Mouse (Mus musculus): ENCODE data around the gene Emc10. TPM values are rescaled to one million over a fixed set of nuclear protein-coding genes. Genes with fewer than 3 reads are reported as not detected.

Emc10 gene
- total and polyA plus RNA-seq, 2 experiments from 2014 or later = 150 to 273 TPM

DNA sequence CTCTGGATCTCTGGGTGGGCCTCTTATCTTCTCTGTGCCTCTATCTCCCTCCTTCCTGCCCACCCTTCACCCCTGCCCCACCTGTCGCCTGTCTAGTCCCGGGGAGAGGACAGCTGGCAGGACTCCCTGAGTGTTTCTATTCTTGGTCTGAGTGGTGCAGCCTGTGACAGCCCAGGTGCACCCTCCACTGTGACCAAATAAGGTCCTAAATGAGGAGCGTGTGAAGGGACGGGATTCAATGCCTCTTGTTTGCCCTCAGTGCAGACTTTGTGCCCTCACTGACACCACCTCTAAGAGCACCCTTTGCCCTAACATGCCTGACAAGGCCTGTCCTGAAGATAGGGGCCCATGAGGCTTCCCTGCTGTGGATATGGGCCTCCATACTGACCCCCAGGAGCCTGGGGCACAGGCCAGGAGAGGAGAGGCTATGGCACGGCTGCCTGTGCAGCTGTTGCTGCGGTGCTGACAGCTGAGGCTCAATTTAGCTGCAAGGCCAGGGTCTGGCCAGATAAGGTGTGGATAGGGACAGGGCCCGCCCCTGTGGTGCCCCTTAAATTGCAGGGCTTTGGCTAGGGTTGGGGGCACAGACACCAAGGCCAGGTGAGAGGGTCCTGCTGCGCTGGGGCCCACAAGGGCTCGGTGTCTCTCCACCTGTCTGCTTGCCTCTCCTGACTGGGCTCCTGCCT, 23.2 kb downstream of the Emc10 start:
- no peak for DNase-seq (ENCODE audit: low spot score)
- H3K27ac ChIP-seq (ENCODE audit: low read depth, low read length) = no peak overlapping the region
- H3K4me2 ChIP-seq (ENCODE audit: low read depth, low read length, poor library complexity, severe bottlenecking) = no peak overlapping the region
- ATAC-seq (ENCODE audit: low FRiP score) = no peak
- no peak overlapping the region for H3K9ac ChIP-seq (replicated peaks; ENCODE audit: low read length, poor library complexity, severe bottlenecking)
- H3K27me3 ChIP-seq (ENCODE audit: insufficient read depth, low read length) = 0 out of 2 replicates have a peak, but pooled peaks cover 6% of the 10 kb centered on the region
- no peak for TF ChIP-seq CTCF (IDR thresholded peaks at IDR 0.05)
- no peak overlapping the region for H3K4me3 ChIP-seq (ENCODE audit: low read depth, low read length)
- H3K9me3 ChIP-seq (ENCODE audit: low read length) = no peaks in the 10 kb centered on the region
- peaks cover 16% of the 10 kb centered on the region for H3K4me1 ChIP-seq (ENCODE audit: insufficient read depth, low read length)
- no peaks in the 10 kb centered on the region for H3K36me3 ChIP-seq (ENCODE audit: insufficient read depth, low read length)
- 57% methylated on average over 9 of the region's 9 CpGs for WGBS

GRCm38 (mm10) chr7:44472558-44472885, 23.8 kb downstream of the Emc10 start:
- H3K9ac ChIP-seq (replicated peaks; ENCODE audit: low read length, poor library complexity, severe bottlenecking) = no peak overlapping the region
- DNase-seq (ENCODE audit: low spot score) = no peak
- 9% methylated on average over 1 of the region's 1 CpGs for WGBS

GRCm38 (mm10) chr7:44471880-44472557, 24.3 kb downstream of the Emc10 start:
- 0 out of 2 replicates have a peak, but pooled peaks cover under 1% of the 10 kb centered on the region for H3K27me3 ChIP-seq (ENCODE audit: insufficient read depth, low read length)
- no peak overlapping the region for H3K9ac ChIP-seq (replicated peaks; ENCODE audit: low read length, poor library complexity, severe bottlenecking)
- no peak overlapping the region for H3K4me2 ChIP-seq (ENCODE audit: low read depth, low read length, poor library complexity, severe bottlenecking)
- WGBS = 39% methylated on average over 6 of the region's 6 CpGs
- H3K9me3 ChIP-seq (ENCODE audit: low read length) = no peaks in the 10 kb centered on the region
- no peak for DNase-seq (ENCODE audit: low spot score)
- H3K36me3 ChIP-seq (ENCODE audit: insufficient read depth, low read length) = no peaks in the 10 kb centered on the region
- no peak overlapping the region for H3K27ac ChIP-seq (ENCODE audit: low read depth, low read length)
- ATAC-seq (ENCODE audit: low FRiP score) = no peak
- TF ChIP-seq CTCF (IDR thresholded peaks at IDR 0.05) = no peak
- peaks cover 16% of the 10 kb centered on the region for H3K4me1 ChIP-seq (ENCODE audit: insufficient read depth, low read length)
- H3K4me3 ChIP-seq (ENCODE audit: low read depth, low read length) = no peak overlapping the region

More at GRCm38 (mm10) chr7:44472558-44472885, 23.8 kb downstream of the Emc10 start:
- no peak for TF ChIP-seq CTCF (IDR thresholded peaks at IDR 0.05)
- Histone ChIP-seq H3K4me3 (ENCODE audit: low read depth, low read length) (no peak overlapping the region), H3K4me2 (ENCODE audit: low read depth, low read length, poor library complexity, severe bottlenecking) (no peak overlapping the region), H3K27me3 (ENCODE audit: insufficient read depth, low read length) (0 out of 2 replicates have a peak, but pooled peaks cover 5% of the 10 kb centered on the region), H3K9me3 (ENCODE audit: low read length) (no peaks in the 10 kb centered on the region), H3K4me1 (ENCODE audit: insufficient read depth, low read length) (peaks cover 16% of the 10 kb centered on the region), H3K27ac (ENCODE audit: low read depth, low read length) (no peak overlapping the region), H3K36me3 (ENCODE audit: insufficient read depth, low read length) (no peaks in the 10 kb centered on the region)
- ATAC-seq (ENCODE audit: low FRiP score) = no peak

DNA sequence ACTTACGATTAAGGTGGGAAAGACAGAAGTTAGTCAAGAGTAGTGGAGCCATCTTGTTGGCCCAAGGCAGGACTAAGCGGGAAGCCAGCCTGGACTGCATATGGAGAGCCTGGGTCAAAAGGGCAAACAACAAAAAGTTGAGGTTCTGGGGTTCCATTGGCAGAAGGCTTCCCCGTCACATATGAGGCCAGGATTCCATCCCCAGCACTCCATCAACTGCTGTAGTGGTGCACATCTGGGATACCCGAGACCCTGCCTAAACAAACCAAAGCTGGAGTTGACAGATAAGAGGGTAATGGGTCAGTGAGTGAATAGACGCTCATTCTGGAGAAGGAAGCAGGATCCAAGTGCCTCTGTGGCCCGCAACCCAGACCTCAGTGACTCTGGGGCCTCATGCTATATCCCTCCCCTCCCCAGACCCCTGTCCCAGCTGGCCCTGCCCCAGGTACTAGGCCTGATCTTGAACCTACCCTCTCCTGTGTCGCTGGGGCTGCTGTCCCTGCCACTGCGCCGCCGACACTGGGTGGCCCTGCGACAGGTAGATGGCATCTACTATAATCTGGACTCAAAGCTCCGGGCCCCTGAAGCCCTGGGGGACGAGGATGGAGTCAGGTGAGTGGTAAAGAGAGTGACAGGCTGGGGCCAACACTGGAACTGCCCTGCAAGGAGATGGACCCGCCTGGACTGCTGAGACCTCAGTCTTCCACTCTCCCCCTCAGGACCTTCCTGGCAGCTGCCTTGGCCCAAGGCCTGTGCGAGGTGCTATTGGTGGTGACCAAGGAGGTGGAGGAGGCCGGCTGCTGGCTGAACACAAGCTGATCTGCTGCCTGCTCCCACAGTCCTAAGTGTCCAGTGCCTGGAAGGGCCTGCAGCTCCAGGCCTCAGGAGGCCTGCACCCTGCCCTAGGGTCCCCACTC, 25.4 kb downstream of the Emc10 start:
- Histone ChIP-seq H3K4me3 (ENCODE audit: low read depth, low read length) (no peak overlapping the region), H3K4me1 (ENCODE audit: insufficient read depth, low read length) (peaks cover 16% of the 10 kb centered on the region), H3K9ac (replicated peaks; ENCODE audit: low read length, poor library complexity, severe bottlenecking) (no peak overlapping the region), H3K9me3 (ENCODE audit: low read length) (no peaks in the 10 kb centered on the region), H3K36me3 (ENCODE audit: insufficient read depth, low read length) (no peaks in the 10 kb centered on the region), H3K27me3 (ENCODE audit: insufficient read depth, low read length) (no peaks in the 10 kb centered on the region), H3K27ac (ENCODE audit: low read depth, low read length) (no peak overlapping the region), H3K4me2 (ENCODE audit: low read depth, low read length, poor library complexity, severe bottlenecking) (no peak overlapping the region)
- ATAC-seq (ENCODE audit: low FRiP score) (no peak), DNase-seq (ENCODE audit: low spot score) (no peak)
- no peak for TF ChIP-seq CTCF (IDR thresholded peaks at IDR 0.05)
- WGBS = 85% methylated on average over 16 of the region's 16 CpGs

GRCm38 (mm10) chr7:44469677-44470675, 26.4 kb downstream of the Emc10 start:
- Histone ChIP-seq H3K27ac (ENCODE audit: low read depth, low read length) (peak overlapping the region; percentile 91), H3K9ac (replicated peaks; ENCODE audit: low read length, poor library complexity, severe bottlenecking) (no peak overlapping the region), H3K9me3 (ENCODE audit: low read length) (no peaks in the 10 kb centered on the region), H3K4me3 (ENCODE audit: low read depth, low read length) (no peak overlapping the region), H3K36me3 (ENCODE audit: insufficient read depth, low read length) (peaks cover 2% of the 10 kb centered on the region; the same call in 1 of the 2 replicates), H3K27me3 (ENCODE audit: insufficient read depth, low read length) (no peaks in the 10 kb centered on the region), H3K4me2 (ENCODE audit: low read depth, low read length, poor library complexity, severe bottlenecking) (no peak overlapping the region), H3K4me1 (ENCODE audit: insufficient read depth, low read length) (peaks cover 16% of the 10 kb centered on the region)
- DNase-seq (ENCODE audit: low spot score) = no peak
- TF ChIP-seq CTCF (IDR thresholded peaks at IDR 0.05) = no peak
- ATAC-seq (ENCODE audit: low FRiP score) = no peak
- WGBS = 91% methylated on average over 16 of the region's 16 CpGs
